Mouse (Mus musculus): Measurements from ENCODE around the gene Gm5741.
"Not testable (repeated sequence)": the region's sequence is repeated elsewhere in the genome, so short reads cannot be mapped to it uniquely, and the experiment has no call there.

The Gm5741 gene

DNA sequence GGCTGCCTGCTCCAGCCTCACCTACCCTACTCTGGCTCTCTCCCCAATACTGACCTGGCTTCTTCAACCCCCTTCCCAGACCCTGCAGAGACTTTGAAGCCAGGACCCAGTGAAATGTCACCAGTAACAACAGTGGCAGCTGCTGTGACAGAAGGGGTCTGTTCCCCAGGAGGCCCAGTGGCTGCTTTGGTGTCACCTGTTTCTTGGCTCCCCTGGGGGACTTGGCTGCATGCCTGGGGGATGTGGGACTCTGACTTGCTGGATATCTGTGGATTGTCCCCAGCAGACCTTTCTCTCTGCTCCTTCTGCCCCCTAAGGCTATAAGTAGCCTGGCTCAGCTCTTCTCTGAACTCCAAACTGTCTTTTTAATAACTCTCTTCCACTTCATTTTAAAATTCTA, at the start of gene Gm5741:
Gene Gm5741 (minus strand): TSS at position 1 of the 400 bp plus-strand sequence.
- no peak for DNase-seq (ENCODE audit: low read depth, low spot score)

- DNase-seq (ENCODE audit: low read depth, low spot score): no peak
Observed at GRCm38 (mm10) chr8:85116984-85117383, 49.2 kb upstream of the Gm5741 start.

- DNase-seq (ENCODE audit: low read depth, low spot score): no peak
Observed at GRCm38 (mm10) chr8:85115501-85115900, 47.7 kb upstream of the Gm5741 start.

- DNase-seq (ENCODE audit: low read depth, low spot score): no peak
Observed at GRCm38 (mm10) chr8:85113241-85113640, 45.5 kb upstream of the Gm5741 start.

- DNase-seq (ENCODE audit: low read depth, low spot score): no peak
Observed at GRCm38 (mm10) chr8:85100076-85100665, 32.4 kb upstream of the Gm5741 start.

GRCm38 (mm10) chr8:85096850-85097249, 29.1 kb upstream of the Gm5741 start:
- no peak for DNase-seq (ENCODE audit: low read depth, low spot score)

DNA sequence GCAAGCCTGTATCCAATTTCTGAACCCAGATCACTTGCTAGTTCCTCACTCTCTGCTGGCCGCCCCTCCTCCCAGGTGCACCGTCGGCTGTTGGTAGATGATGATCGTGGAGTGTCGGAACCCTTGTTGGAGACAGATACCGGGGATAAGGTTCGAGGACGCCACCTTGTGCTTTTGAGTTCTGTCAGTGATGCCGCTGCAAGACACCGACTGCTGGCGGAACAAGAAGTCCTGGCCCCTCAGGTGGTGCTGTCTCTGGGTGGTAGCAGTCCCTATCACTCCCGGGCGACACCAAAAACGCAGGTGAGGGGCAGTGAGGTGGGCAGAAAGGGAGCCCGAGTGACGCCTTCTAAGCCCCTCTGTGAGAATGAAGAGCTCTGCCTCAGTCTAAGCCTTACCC, 28.4 kb upstream of the Gm5741 start:
- no peak for DNase-seq (ENCODE audit: low read depth, low spot score)

- no peak for DNase-seq (ENCODE audit: low read depth, low spot score)
Observed at GRCm38 (mm10) chr8:85095566-85095965, 27.8 kb upstream of the Gm5741 start.

GRCm38 (mm10) chr8:85095051-85095450, 27.3 kb upstream of the Gm5741 start:
- no peak for DNase-seq (ENCODE audit: low read depth, low spot score)

GRCm38 (mm10) chr8:85091526-85092090, 23.8 kb upstream of the Gm5741 start:
- no peak for DNase-seq (ENCODE audit: low read depth, low spot score)

GRCm38 (mm10) chr8:85090856-85091255, 23.1 kb upstream of the Gm5741 start:
- no peak for DNase-seq (ENCODE audit: low read depth, low spot score)

GRCm38 (mm10) chr8:85088771-85089170, 21.0 kb upstream of the Gm5741 start:
- no peak for DNase-seq (ENCODE audit: low read depth, low spot score)

DNA sequence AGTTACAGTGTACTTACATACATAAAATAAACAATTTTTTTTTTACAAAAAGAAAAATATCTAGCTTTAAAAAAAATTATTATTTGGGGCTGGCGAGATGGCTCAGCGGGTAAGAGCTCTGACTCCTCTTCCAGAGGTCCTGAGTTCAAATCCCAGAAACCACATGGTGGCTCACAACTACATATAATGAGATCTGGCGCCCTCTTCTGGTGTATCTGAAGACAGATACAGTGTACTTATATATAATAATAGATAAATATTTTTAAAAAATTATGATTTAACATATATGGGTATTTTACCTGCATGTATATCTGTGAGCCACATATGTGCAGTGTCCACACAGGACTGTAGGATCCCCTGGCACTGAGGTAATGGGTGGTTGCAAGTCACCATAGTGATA, 18.5 kb upstream of the Gm5741 start:
- DNase-seq (ENCODE audit: low read depth, low spot score): no peak

DNA sequence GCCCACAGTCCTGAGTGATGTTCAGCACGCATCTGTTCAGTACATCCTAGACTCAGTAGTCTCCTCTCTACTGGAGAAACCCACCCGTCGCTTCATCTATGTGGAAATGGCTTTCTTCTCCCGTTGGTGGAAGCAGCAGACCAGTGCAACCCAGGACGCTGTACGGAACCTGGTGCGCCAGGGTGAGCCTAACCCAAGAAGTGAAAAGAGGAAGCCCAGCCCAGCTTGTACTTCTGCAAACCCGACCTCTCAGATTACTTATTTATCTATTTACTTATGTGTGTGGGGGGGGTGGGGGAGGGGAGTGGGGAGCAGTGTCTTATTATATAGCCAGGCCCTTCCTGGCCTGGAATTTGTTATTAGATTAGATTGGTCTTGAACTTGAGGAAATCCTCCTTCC, 16.9 kb upstream of the Gm5741 start:
- DNase-seq (ENCODE audit: low read depth, low spot score): no peak

DNA sequence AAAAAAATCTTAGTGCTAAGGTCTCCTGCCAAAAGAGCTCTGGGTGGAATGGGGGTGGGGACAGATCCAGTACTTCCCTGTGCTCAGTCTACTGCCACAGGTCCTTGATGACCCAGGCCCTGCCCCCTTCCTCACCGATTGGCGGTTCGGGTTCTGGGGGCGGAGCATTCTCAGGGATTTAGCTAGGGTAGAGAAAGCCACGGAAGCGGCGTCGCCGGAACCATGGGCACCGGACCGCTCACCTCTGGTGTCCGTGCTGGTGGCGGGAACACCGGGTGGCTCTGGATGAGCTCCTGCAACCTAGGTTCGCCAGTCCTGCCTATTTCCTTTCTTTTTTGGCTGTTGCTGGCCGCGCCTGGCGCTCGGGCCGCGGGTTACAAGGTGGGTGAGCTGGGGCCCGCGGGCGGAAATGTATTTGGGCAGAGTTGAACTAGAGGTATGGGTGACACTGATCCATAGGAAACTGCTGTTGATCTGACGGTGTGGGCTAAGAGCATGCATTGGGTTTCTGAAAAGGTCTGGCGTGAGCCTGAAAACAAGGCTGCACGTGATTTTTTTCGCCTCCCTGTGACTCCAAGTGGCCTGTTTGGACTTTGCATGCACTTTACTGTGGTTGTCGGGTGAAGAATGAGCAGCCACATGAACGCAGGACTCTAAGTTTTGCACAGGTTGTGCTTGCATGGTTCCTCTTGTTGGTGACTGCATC, 15.5 kb upstream of the Gm5741 start, which contains the start of gene Man2b1:
Gene Man2b1 (plus strand): TSS at position 163 of the 706 bp plus-strand sequence.
- peak; percentile 58 for DNase-seq (ENCODE audit: low read depth, low spot score)

GRCm38 (mm10) chr8:85082169-85082568, 14.4 kb upstream of the Gm5741 start:
- DNase-seq (ENCODE audit: low read depth, low spot score): not testable (repeated sequence)

- DNase-seq (ENCODE audit: low read depth, low spot score): no peak
Observed at GRCm38 (mm10) chr8:85081216-85081555, 13.4 kb upstream of the Gm5741 start, which contains the start of gene Wdr83. Wdr83 (minus strand) TSS chr8:85081306.

DNA sequence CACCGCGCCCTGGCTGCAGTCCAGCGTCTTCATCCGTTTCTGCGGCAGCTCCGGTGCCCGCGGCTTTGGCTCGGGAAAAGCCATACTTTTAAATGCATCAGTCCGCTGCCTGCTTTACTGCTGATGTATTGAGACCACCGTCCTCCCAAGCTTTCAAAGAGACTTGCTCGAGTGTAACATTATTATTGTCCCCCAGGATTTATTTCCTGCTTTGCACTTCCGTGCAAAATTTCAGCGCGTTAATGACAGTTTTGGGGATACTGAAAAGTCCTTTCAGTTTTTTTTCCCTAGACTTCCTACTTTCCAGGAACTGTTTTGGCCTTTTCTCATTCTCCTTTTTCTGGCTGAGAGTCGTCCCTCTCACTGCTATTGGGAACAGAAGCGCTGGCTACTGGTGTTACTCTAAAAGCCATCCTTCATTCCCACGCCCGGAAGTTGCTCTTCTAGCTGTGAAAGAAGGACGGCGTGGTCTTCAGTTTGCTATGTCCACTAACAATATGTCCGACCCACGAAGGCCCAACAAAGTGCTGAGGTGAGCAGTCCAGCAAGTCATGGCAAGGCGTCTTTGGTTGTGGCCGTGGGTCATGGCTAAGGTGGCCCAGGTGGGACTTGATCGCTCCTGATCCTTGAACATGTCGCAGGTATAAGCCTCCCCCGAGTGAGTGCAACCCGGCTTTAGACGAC, 12.9 kb upstream of the Gm5741 start, which contains the start of gene Wdr83os:
Gene Wdr83os (plus strand): TSS at position 209 of the 684 bp plus-strand sequence.
- peak; percentile 73 for DNase-seq (ENCODE audit: low read depth, low spot score)

DNA sequence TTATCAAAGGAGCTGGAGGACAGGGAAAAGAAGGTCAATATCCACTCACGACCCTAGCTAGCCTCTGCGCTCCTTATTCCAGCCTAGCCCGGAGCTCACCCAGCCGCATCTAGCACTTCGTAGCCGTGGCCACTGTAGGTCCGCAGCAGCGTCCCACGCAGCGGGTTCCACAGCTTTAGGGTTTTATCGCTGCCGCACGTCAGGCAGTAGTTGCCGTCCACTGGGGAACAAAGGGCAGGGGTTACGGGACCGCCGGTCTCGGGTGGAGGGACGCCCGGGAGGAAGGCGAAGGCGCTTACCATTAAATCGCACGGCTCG, 12.4 kb upstream of the Gm5741 start:
- no peak for DNase-seq (ENCODE audit: low read depth, low spot score)

GRCm38 (mm10) chr8:85076993-85077392, 9.2 kb upstream of the Gm5741 start:
- no peak for DNase-seq (ENCODE audit: low read depth, low spot score)

DNA sequence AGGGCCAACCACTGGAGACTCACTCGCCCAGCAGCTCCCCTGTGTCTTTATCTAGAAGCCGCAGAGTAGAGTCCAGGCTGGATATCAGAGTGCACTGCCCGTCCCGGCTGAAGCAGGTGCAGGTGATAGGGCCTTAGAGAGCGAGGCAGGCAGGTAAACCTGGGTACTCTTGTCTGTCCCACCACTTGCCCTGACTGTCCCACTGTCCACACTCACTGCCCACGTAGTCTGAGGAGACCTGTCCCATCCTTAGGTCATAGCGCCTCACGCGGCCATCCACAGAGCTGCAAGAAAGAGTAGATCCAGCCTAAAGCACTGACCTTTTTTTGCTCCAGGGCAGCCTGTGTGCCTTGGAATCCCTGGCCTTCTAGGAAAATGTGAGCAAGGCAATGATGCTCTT, 8.2 kb upstream of the Gm5741 start:
- DNase-seq (ENCODE audit: low read depth, low spot score): no peak

- DNase-seq (ENCODE audit: low read depth, low spot score): no peak
Observed at GRCm38 (mm10) chr8:85074617-85075016, 6.8 kb upstream of the Gm5741 start.

DNA sequence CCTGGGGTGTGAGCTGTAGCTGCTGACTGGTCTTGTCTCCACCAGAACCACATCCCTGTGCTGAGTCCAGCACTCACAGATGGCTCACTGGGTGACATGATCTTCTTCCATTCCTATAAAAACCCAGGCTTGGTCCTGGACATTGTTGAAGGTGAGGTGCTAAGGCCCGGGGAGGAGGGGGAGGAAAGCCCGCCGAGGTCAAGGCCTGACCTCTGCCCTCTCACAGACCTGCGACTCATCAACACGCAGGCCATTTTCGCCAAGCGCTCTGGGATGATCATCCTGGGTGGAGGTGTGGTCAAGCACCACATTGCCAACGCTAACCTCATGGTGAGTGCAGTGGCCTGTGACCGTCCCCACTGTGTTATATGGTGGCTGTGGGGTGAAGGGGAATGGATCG, 6.4 kb upstream of the Gm5741 start:
- DNase-seq (ENCODE audit: low read depth, low spot score): no peak
